Mouse (Mus musculus) cortical plate, adult 2 months (tissue): ENCODE measurements around the gene Frmd4a. TPM values are rescaled to one million over a fixed set of nuclear protein-coding genes. Genes with fewer than 3 reads are reported as not detected.

Source experiments
- H3K27ac ChIP-seq: fragments of 200-500 bp; 2 replicates; pipeline ENCODE4 v1.5.1; 2012; ENCODE audit warnings: low read length, control low read depth, inconsistent platforms; ENCODE audit not compliant: insufficient read depth
- H3K4me1 ChIP-seq: fragments of 200-500 bp; 2 replicates; pipeline ENCODE4 v1.6.1; 2011; ENCODE audit warnings: low read length; ENCODE audit not compliant: control insufficient read depth, insufficient read depth
- H3K4me3 ChIP-seq: fragments of 200-500 bp; 2 replicates; pipeline ENCODE4 v1.5.1; 2011; ENCODE audit warnings: mild to moderate bottlenecking, low read length, control low read depth; ENCODE audit not compliant: insufficient read depth
- CTCF ChIP-seq: fragments of 200-500 bp; IDR thresholded peaks from 2 replicates; pipeline ENCODE4 v1.5.1; 2011; ENCODE audit warnings: mild to moderate bottlenecking, control low read depth, low read length; ENCODE audit not compliant: insufficient read depth; ENCODE audit errors: extremely low read depth
- POLR2A ChIP-seq: fragments of 200-500 bp; IDR thresholded peaks from 2 replicates; pipeline ENCODE4 v1.6.1; 2011; ENCODE audit warnings: mild to moderate bottlenecking, low read length, control low read depth; ENCODE audit not compliant: insufficient read depth; ENCODE audit errors: extremely low read depth
- polyA plus RNA-seq: library from polyadenylated mRNA; depleted of rRNA; stranded (reverse); fragments of >200 nt; gene quantifications from 2 replicates; pipeline ENCODE4 v1.2.3, GENCODE M21; 2012

Gene Frmd4a
- polyA plus RNA-seq, 1 experiment: 33.9 TPM

- Histone ChIP-seq H3K4me1 (no peaks in the 10 kb centered on the region; the same call in 1 of the 2 replicates), H3K27ac (no peak overlapping the region), H3K4me3 (no peak overlapping the region)
- TF ChIP-seq POLR2A: no peak
- no peak for TF ChIP-seq CTCF
Observed at GRCm38 (mm10) chr2:4550017-4550763, 532.7 kb downstream of the Frmd4a start.

DNA sequence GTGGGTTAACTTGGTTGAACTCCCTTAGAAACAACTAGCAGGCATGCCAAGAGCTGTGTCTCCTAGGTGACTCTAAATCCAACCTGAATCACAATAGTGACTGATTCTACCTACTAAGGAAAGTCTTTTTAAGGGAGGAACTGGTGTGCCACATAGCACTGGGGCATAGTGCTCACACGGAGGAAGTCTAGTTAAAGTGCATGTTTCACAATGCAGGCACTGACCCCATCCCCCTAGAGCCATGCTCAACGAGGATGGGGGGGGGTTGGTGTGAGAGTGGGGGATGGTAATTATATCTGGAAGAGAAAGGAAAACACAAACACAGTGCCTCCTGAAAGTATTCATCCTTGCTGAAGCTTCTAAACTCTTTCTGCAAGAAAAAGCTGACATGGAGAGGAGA, 533.9 kb downstream of the Frmd4a start:
- H3K4me1 ChIP-seq: no peaks in the 10 kb centered on the region; the same call in 1 of the 2 replicates

GRCm38 (mm10) chr2:4551866-4552265, 534.3 kb downstream of the Frmd4a start:
- H3K4me3 ChIP-seq: no peak overlapping the region
- H3K4me1 ChIP-seq: no peaks in the 10 kb centered on the region; the same call in 1 of the 2 replicates
- no peak overlapping the region for H3K27ac ChIP-seq
- no peak for TF ChIP-seq CTCF
- TF ChIP-seq POLR2A: no peak

More for the DNA sequence above, 533.9 kb downstream of the Frmd4a start:
- H3K27ac ChIP-seq: peak overlapping the region; percentile 34; the same call in 1 of the 2 replicates
- TF ChIP-seq POLR2A (no peak), CTCF (no peak)
- no peak overlapping the region for H3K4me3 ChIP-seq

DNA sequence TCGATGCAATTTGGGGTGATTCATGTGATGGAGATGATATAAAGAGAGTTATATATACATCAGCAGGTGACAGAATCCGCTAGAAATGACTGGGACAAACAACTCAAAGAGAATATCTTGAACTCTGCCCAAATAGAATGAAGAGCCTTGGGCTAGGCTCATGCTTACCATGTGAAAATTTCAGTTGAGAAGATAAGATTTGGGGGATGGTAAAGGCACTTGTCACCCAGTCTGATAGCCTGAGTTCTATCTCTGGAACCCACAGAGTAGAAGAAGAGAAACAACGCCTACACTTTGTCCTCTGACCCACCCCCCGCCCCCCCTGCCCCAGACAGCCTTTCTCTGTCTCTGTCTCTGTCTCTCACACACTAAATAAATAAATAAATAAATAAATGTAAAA, 535.0 kb downstream of the Frmd4a start:
- TF ChIP-seq CTCF (no peak), POLR2A (no peak)
- H3K27ac ChIP-seq: no peak overlapping the region

GRCm38 (mm10) chr2:4555221-4555631, 537.7 kb downstream of the Frmd4a start:
- H3K4me1 ChIP-seq: peaks cover 6% of the 10 kb centered on the region; the same call in 1 of the 2 replicates
- H3K4me3 ChIP-seq: no peak overlapping the region
- no peak overlapping the region for H3K27ac ChIP-seq
- TF ChIP-seq CTCF: no peak
- TF ChIP-seq POLR2A: no peak

More for the DNA sequence above, 535.0 kb downstream of the Frmd4a start:
- no peak overlapping the region for H3K4me3 ChIP-seq
- H3K4me1 ChIP-seq: no peaks in the 10 kb centered on the region; the same call in 1 of the 2 replicates

GRCm38 (mm10) chr2:4556188-4556587, 538.7 kb downstream of the Frmd4a start:
- H3K4me1 ChIP-seq: peaks cover 6% of the 10 kb centered on the region; the same call in 1 of the 2 replicates
- H3K4me3 ChIP-seq: no peak overlapping the region
- TF ChIP-seq POLR2A: no peak
- no peak for TF ChIP-seq CTCF
- no peak overlapping the region for H3K27ac ChIP-seq

GRCm38 (mm10) chr2:4557028-4557427, 539.5 kb downstream of the Frmd4a start:
- Histone ChIP-seq H3K27ac (no peak overlapping the region), H3K4me3 (no peak overlapping the region), H3K4me1 (peaks cover 6% of the 10 kb centered on the region; the same call in 1 of the 2 replicates)
- no peak for TF ChIP-seq POLR2A
- TF ChIP-seq CTCF: no peak

- Histone ChIP-seq H3K4me3 (no peak overlapping the region), H3K27ac (no peak overlapping the region), H3K4me1 (peaks cover 6% of the 10 kb centered on the region; the same call in 1 of the 2 replicates)
- TF ChIP-seq CTCF (no peak), POLR2A (no peak)
Observed at GRCm38 (mm10) chr2:4557466-4557865, 539.9 kb downstream of the Frmd4a start.

DNA sequence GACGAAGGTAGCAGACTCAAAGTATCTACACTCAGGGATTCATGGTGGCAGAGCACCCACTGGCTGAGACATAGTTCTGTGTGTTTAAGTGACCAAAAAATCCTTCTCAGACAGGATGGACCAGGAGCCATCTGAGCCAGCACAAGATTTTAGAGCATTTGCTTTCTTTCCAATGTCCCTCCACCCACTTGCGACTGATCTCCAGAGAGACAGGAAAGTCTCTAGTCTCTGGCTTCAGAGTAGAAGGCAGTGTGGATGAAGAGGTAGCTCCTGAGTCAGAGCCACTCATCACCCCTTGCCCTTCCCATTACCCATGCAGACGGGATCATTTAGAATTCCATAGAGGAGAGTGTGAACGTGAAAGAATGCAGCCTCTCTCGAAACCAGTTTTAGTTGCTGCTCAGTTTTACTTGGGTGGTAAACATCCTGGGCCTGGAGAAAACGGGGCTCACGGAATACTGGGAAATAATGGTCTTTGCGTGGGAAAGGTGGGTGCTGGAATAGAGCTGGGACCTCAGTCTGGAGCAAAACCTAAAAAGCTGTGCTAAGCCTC, 541.2 kb downstream of the Frmd4a start:
- Histone ChIP-seq H3K4me3 (peak overlapping the region; percentile 35), H3K4me1 (peaks cover 6% of the 10 kb centered on the region; the same call in 1 of the 2 replicates), H3K27ac (peak overlapping the region; percentile 20; the same call in 1 of the 2 replicates)
- no peak for TF ChIP-seq POLR2A
- no peak for TF ChIP-seq CTCF
